Mouse (Mus musculus): ENCODE measurements around the gene Atp6v1e1.

Gene Atp6v1e1

DNA sequence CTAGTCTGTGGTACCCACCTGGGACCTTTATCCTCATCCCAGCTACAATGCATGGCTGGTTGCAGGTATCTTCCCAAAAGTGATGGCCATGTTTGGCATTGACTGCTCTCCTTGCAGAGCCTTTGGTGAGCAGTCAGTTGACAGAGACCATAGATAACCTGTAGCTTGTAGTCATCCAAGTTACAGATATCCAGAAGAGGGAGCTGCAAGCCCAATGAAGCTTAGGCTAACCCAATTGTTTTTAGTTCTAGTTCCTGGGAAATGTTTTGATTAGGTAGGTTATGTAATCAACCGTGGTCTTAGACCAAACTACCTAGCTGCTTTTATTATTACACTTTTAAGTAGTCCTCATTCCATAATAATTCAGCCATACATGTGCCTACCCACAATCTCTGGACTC lies 51.2 kb downstream of the Atp6v1e1 start:
- DNase-seq (ENCODE audit: inconsistent ontology term), result no peak

GRCm38 (mm10) chr6:120769972-120770371 lies 52.6 kb downstream of the Atp6v1e1 start:
- DNase-seq (ENCODE audit: inconsistent ontology term), result no peak

GRCm38 (mm10) chr6:120761151-120761550 lies 61.4 kb downstream of the Atp6v1e1 start:
- DNase-seq (ENCODE audit: inconsistent ontology term), result no peak

GRCm38 (mm10) chr6:120746416-120746815 lies 76.2 kb downstream of the Atp6v1e1 start:
- DNase-seq (ENCODE audit: inconsistent ontology term), result no peak

All from Muller cell, postnatal 12 days (primary cell).